Mouse (Mus musculus) erythroid progenitor cell, adult 5-6 weeks (primary cell): ENCODE measurements around the gene Cpm. TPM values are rescaled to one million over a fixed set of nuclear protein-coding genes. Genes with fewer than 3 reads are reported as not detected.
"Not testable (repeated sequence)": the region's sequence is repeated elsewhere in the genome, so short reads cannot be mapped to it uniquely, and the experiment has no call there.

Source experiments
- ATAC-seq: replicated peaks from 2 replicates; pipeline ENCODE4 v1.8.0; 2016; ENCODE audit warnings: moderate number of reproducible peaks, mild to moderate bottlenecking, moderate TSS enrichment, inconsistent platforms; ENCODE audit not compliant: poor library complexity, low FRiP score, severe bottlenecking
- total RNA-seq, 2 experiments: library from RNA; stranded (forward) in 1 of 2; stranded (reverse) in 1 of 2; fragments of 150-400 nt in 1 of 2; fragments of 186-747, 209-891 nt in 1 of 2; gene quantifications; 2 replicates each; pipeline versions ENCODE4 v1.2.3 to v1.2.4; 2015 to 2017; ENCODE audit warnings: low replicate concordance in 2 of 2

Gene Cpm
- total RNA-seq, 2 experiments from 2014 or later, result 5.4 to 9.6 TPM

GRCm38 (mm10) chr10:117694255-117694953, 65.1 kb downstream of the Cpm start:
- no peak for ATAC-seq

GRCm38 (mm10) chr10:117695027-117695426, 65.7 kb downstream of the Cpm start:
- ATAC-seq, result no peak

- no peak for ATAC-seq
Measured at GRCm38 (mm10) chr10:117695605-117696004, 66.3 kb downstream of the Cpm start.

GRCm38 (mm10) chr10:117696021-117696826, 66.9 kb downstream of the Cpm start:
- ATAC-seq, result no peak

- no peak for ATAC-seq
Measured at GRCm38 (mm10) chr10:117696827-117697560, 67.7 kb downstream of the Cpm start.

- ATAC-seq, result peak; percentile 89
Measured at GRCm38 (mm10) chr10:117697561-117698115, 68.3 kb downstream of the Cpm start.

- no peak for ATAC-seq
Measured at GRCm38 (mm10) chr10:117698313-117699138, 69.2 kb downstream of the Cpm start.

GRCm38 (mm10) chr10:117699914-117700313, 70.6 kb downstream of the Cpm start:
- ATAC-seq, result no peak

GRCm38 (mm10) chr10:117700450-117700849, 71.2 kb downstream of the Cpm start:
- no peak for ATAC-seq

- ATAC-seq, result no peak
Measured at GRCm38 (mm10) chr10:117701034-117701829, 71.9 kb downstream of the Cpm start.

GRCm38 (mm10) chr10:117702024-117702833, 72.9 kb downstream of the Cpm start:
- ATAC-seq, result no peak

- ATAC-seq, result no peak
Measured at GRCm38 (mm10) chr10:117703506-117703905, 74.2 kb downstream of the Cpm start.

GRCm38 (mm10) chr10:117704314-117704963, 75.1 kb downstream of the Cpm start:
- not testable (repeated sequence) for ATAC-seq

GRCm38 (mm10) chr10:117704964-117705335, 75.7 kb downstream of the Cpm start:
- no peak for ATAC-seq

- no peak for ATAC-seq
Measured at GRCm38 (mm10) chr10:117705806-117706205, 76.5 kb downstream of the Cpm start.

GRCm38 (mm10) chr10:117706440-117706839, 77.1 kb downstream of the Cpm start:
- ATAC-seq, result no peak

- ATAC-seq, result no peak
Measured at GRCm38 (mm10) chr10:117707114-117707838, 78.0 kb downstream of the Cpm start.
